Mouse (Mus musculus) subcutaneous adipose tissue, adult 2 months (tissue): Measurements from ENCODE around the gene Ccdc3. TPM values are rescaled to one million over a fixed set of nuclear protein-coding genes. Genes with fewer than 3 reads are reported as not detected.

Experiments used
- polyA plus RNA-seq: library from polyadenylated mRNA; depleted of rRNA; stranded (reverse); fragments of >200 nt; gene quantifications from 2 replicates; pipeline ENCODE4 v1.2.3, GENCODE M21; 2012; ENCODE audit warnings: low replicate concordance; rRNA removed

The Ccdc3 gene
- 22.2 and 30.2 TPM in 2 replicates for polyA plus RNA-seq

GRCm38 (mm10) chr2:5137500-5138286 is at the start of gene Ccdc3:
TSS of gene Ccdc3 (plus strand) at chr2:5137776.

Other genes starting within 250 kb of the Ccdc3 start
- gene Phyh, start 218.8 kb upstream of the Ccdc3 start, polyA plus RNA-seq: 70.9 and 201 TPM in 2 replicates
- gene Ucma, start 161.7 kb upstream of the Ccdc3 start, polyA plus RNA-seq: not detected in 2 replicates
- gene Mcm10, start 125.0 kb upstream of the Ccdc3 start, polyA plus RNA-seq: 0.64 and 5.4 TPM in 2 replicates
- gene Optn, start 73.7 kb upstream of the Ccdc3 start, polyA plus RNA-seq: 5.2 and 13.9 TPM in 2 replicates